Mouse (Mus musculus) kidney, embryonic 16.5 days (tissue): ENCODE results near the gene Cep68. TPM values are rescaled to one million over a fixed set of nuclear protein-coding genes. Genes with fewer than 3 reads are reported as not detected.

Experiments
- ATAC-seq: fragments of 200-750 bp; cut with Nextera tagmentation; 2 replicates; pipeline ENCODE4 v1.8.0; 2017; ENCODE audit warnings: moderate TSS enrichment; ENCODE audit not compliant: low FRiP score, low TSS enrichment
- H3K27ac ChIP-seq: fragments of 300-500 bp; sonication (generic); 2 replicates; pipeline ENCODE4 v1.5.1; 2014; ENCODE audit warnings: low read length
- H3K27me3 ChIP-seq: fragments of 300-500 bp; sonication (generic); 2 replicates; pipeline ENCODE4 v1.6.1; 2014; ENCODE audit warnings: low read length, control low read depth, mixed read lengths; ENCODE audit not compliant: insufficient read depth
- H3K36me3 ChIP-seq: fragments of 300-500 bp; sonication (generic); 2 replicates; pipeline ENCODE4 v1.6.1; 2014; ENCODE audit warnings: low read length, control low read depth, mixed read lengths; ENCODE audit not compliant: insufficient read depth
- H3K4me1 ChIP-seq: fragments of 300-500 bp; sonication (generic); 2 replicates; pipeline ENCODE4 v1.6.1; 2014; ENCODE audit warnings: low read length, control low read depth, mixed read lengths; ENCODE audit not compliant: insufficient read depth
- H3K4me2 ChIP-seq: fragments of 300-500 bp; sonication (generic); replicated peaks from 2 replicates; pipeline ENCODE4 v1.6.1; 2014; ENCODE audit warnings: low read depth, low read length
- H3K4me3 ChIP-seq: fragments of 300-500 bp; sonication (generic); 2 replicates; pipeline ENCODE4 v1.5.1; 2014; ENCODE audit warnings: mild to moderate bottlenecking, low read length
- H3K9ac ChIP-seq: fragments of 300-500 bp; sonication (generic); replicated peaks from 2 replicates; pipeline ENCODE4 v1.6.1; 2014; ENCODE audit warnings: low read length
- H3K9me3 ChIP-seq: fragments of 300-500 bp; sonication (generic); 2 replicates; pipeline ENCODE4 v1.6.1; 2016; ENCODE audit warnings: low read length, control low read depth
- WGBS: fragments of 180-500 bp; shearing (Covaris S2); extraction: QIAGEN DNeasy Blood & Tissue Kit; methylation state at CpG from one replicate; pipeline ENCODE4 v1.1.7; 2014; 5-methylcytosine and 5-hydroxymethylcytosine counted together
- polyA plus RNA-seq: library from polyadenylated mRNA; unstranded; fragments of >200 nt; fragmentation: Nextera tagmentation; extraction: Ambion mirVana; gene quantifications from 2 replicates; pipeline ENCODE4 v1.2.1, GENCODE M21; 2015

Gene Cep68
- polyA plus RNA-seq, 1 experiment from 2014 or later: 35.1 TPM

- WGBS: 91% methylated on average over 6 of the region's 6 CpGs
- ATAC-seq: no peak
- Histone ChIP-seq H3K4me1 (peaks cover 25% of the 10 kb centered on the region), H3K27ac (no peak overlapping the region), H3K9ac (no peak overlapping the region), H3K27me3 (no peaks in the 10 kb centered on the region), H3K4me2 (no peak overlapping the region), H3K9me3 (no peaks in the 10 kb centered on the region), H3K4me3 (no peak overlapping the region), H3K36me3 (peaks cover 38% of the 10 kb centered on the region)
Observed at GRCm38 (mm10) chr11:20242366-20243056, 6.7 kb downstream of the Cep68 start.

- Histone ChIP-seq H3K4me2 (no peak overlapping the region), H3K9ac (no peak overlapping the region), H3K4me3 (no peak overlapping the region), H3K36me3 (peaks cover 48% of the 10 kb centered on the region), H3K9me3 (no peaks in the 10 kb centered on the region), H3K4me1 (peaks cover 14% of the 10 kb centered on the region; the same call in 1 of the 2 replicates), H3K27ac (no peak overlapping the region), H3K27me3 (no peaks in the 10 kb centered on the region)
- WGBS: 92% methylated on average over 7 of the region's 7 CpGs
- ATAC-seq: no peak
Observed at GRCm38 (mm10) chr11:20241311-20241710, 7.9 kb downstream of the Cep68 start.

GRCm38 (mm10) chr11:20240331-20240730 is 8.9 kb downstream of the Cep68 start:
- H3K4me1 ChIP-seq: 0 out of 2 replicates have a peak, but pooled peaks cover 14% of the 10 kb centered on the region
- H3K36me3 ChIP-seq: peaks cover 56% of the 10 kb centered on the region
- H3K27ac ChIP-seq: no peak overlapping the region
- no peak overlapping the region for H3K4me3 ChIP-seq
- H3K4me2 ChIP-seq: no peak overlapping the region
- no peaks in the 10 kb centered on the region for H3K9me3 ChIP-seq
- no peaks in the 10 kb centered on the region for H3K27me3 ChIP-seq
- H3K9ac ChIP-seq: no peak overlapping the region
- 81% methylated on average over 5 of the region's 5 CpGs for WGBS
- ATAC-seq: no peak

- H3K36me3 ChIP-seq: peaks cover 66% of the 10 kb centered on the region
- 91% methylated on average over 9 of the region's 9 CpGs for WGBS
- H3K4me1 ChIP-seq: 0 out of 2 replicates have a peak, but pooled peaks cover 11% of the 10 kb centered on the region
- H3K9ac ChIP-seq: no peak overlapping the region
- H3K27ac ChIP-seq: no peak overlapping the region
- H3K27me3 ChIP-seq: no peaks in the 10 kb centered on the region
- H3K9me3 ChIP-seq: no peaks in the 10 kb centered on the region
- H3K4me2 ChIP-seq: no peak overlapping the region
- no peak for ATAC-seq
- no peak overlapping the region for H3K4me3 ChIP-seq
Observed at GRCm38 (mm10) chr11:20239279-20239861, 9.9 kb downstream of the Cep68 start.

- no peak for ATAC-seq
- Histone ChIP-seq H3K4me2 (no peak overlapping the region), H3K9me3 (no peaks in the 10 kb centered on the region), H3K27ac (no peak overlapping the region), H3K4me3 (no peak overlapping the region), H3K36me3 (peaks cover 73% of the 10 kb centered on the region), H3K4me1 (0 out of 2 replicates have a peak, but pooled peaks cover 4% of the 10 kb centered on the region), H3K27me3 (no peaks in the 10 kb centered on the region), H3K9ac (no peak overlapping the region)
- 92% methylated on average over 3 of the region's 3 CpGs for WGBS
Observed at GRCm38 (mm10) chr11:20237976-20238375, 11.3 kb downstream of the Cep68 start.

- H3K36me3 ChIP-seq: peaks cover 77% of the 10 kb centered on the region
- no peaks in the 10 kb centered on the region for H3K4me1 ChIP-seq
- H3K4me3 ChIP-seq: no peak overlapping the region
- 93% methylated on average over 7 of the region's 7 CpGs for WGBS
- H3K9ac ChIP-seq: no peak overlapping the region
- no peak overlapping the region for H3K4me2 ChIP-seq
- H3K27me3 ChIP-seq: no peaks in the 10 kb centered on the region
- H3K27ac ChIP-seq: no peak overlapping the region
- H3K9me3 ChIP-seq: no peaks in the 10 kb centered on the region
- ATAC-seq: no peak
Observed at GRCm38 (mm10) chr11:20237018-20237417, 12.2 kb downstream of the Cep68 start.

- no peaks in the 10 kb centered on the region for H3K4me1 ChIP-seq
- H3K9ac ChIP-seq: no peak overlapping the region
- H3K27ac ChIP-seq: no peak overlapping the region
- no peak overlapping the region for H3K4me2 ChIP-seq
- no peaks in the 10 kb centered on the region for H3K27me3 ChIP-seq
- no peak for ATAC-seq
- H3K36me3 ChIP-seq: peaks cover 79% of the 10 kb centered on the region
- H3K9me3 ChIP-seq: no peaks in the 10 kb centered on the region
- 62% methylated on average over 3 of the region's 3 CpGs for WGBS
- H3K4me3 ChIP-seq: no peak overlapping the region
Observed at GRCm38 (mm10) chr11:20234233-20234632, 15.0 kb downstream of the Cep68 start.

- Histone ChIP-seq H3K27ac (peak overlapping the region; percentile 59), H3K4me2 (no peak overlapping the region)
Observed at GRCm38 (mm10) chr11:20232016-20232755, 17.0 kb downstream of the Cep68 start.

GRCm38 (mm10) chr11:20231128-20231878 is 17.9 kb downstream of the Cep68 start:
- no peak overlapping the region for H3K9ac ChIP-seq
- H3K4me2 ChIP-seq: no peak overlapping the region
- peaks cover 69% of the 10 kb centered on the region for H3K36me3 ChIP-seq
- no peaks in the 10 kb centered on the region for H3K27me3 ChIP-seq
- WGBS: 67% methylated on average over 8 of the region's 8 CpGs
- peak; percentile 80 for ATAC-seq
- peak overlapping the region; percentile 59 for H3K27ac ChIP-seq
- H3K9me3 ChIP-seq: no peaks in the 10 kb centered on the region
- H3K4me3 ChIP-seq: no peak overlapping the region
- H3K4me1 ChIP-seq: no peaks in the 10 kb centered on the region

More at GRCm38 (mm10) chr11:20232016-20232755, 17.0 kb downstream of the Cep68 start:
- Histone ChIP-seq H3K36me3 (peaks cover 74% of the 10 kb centered on the region), H3K9ac (no peak overlapping the region), H3K4me1 (no peaks in the 10 kb centered on the region), H3K9me3 (no peaks in the 10 kb centered on the region), H3K27me3 (no peaks in the 10 kb centered on the region), H3K4me3 (no peak overlapping the region)
- ATAC-seq: no peak
- WGBS: 71% methylated on average over 4 of the region's 5 CpGs
